Mouse (Mus musculus): ENCODE results near the gene Olfr568. TPM values are rescaled to one million over a fixed set of nuclear protein-coding genes. Genes with fewer than 3 reads are reported as not detected.

The Olfr568 gene
- polyA plus RNA-seq, 1 experiment from 2014 or later = not detected

Other genes with a start within 250 kb of the Olfr568 start
- gene Olfr554, start 238.7 kb upstream of the Olfr568 start, polyA plus RNA-seq (2015; fragmentation: Nextera tagmentation; extraction: Ambion mirVana) = not detected in 2 replicates
- gene Olfr555, start 218.3 kb upstream of the Olfr568 start, polyA plus RNA-seq (2015; fragmentation: Nextera tagmentation; extraction: Ambion mirVana) = not detected in 2 replicates
- gene Olfr556, start 212.2 kb upstream of the Olfr568 start, polyA plus RNA-seq (2015; fragmentation: Nextera tagmentation; extraction: Ambion mirVana) = not detected in 2 replicates
- gene Trim68, start 189.8 kb upstream of the Olfr568 start, polyA plus RNA-seq (2015; fragmentation: Nextera tagmentation; extraction: Ambion mirVana) = 13.6 and 14.3 TPM in 2 replicates
- gene Olfr557, start 181.2 kb upstream of the Olfr568 start, polyA plus RNA-seq (2015; fragmentation: Nextera tagmentation; extraction: Ambion mirVana) = not detected in 2 replicates
- gene Olfr558, start 174.9 kb upstream of the Olfr568 start, polyA plus RNA-seq (2015; fragmentation: Nextera tagmentation; extraction: Ambion mirVana) = 1.1 and 1.8 TPM in 2 replicates
- not detected in 2 replicates for gene Olfr33, start 158.1 kb upstream of the Olfr568 start, polyA plus RNA-seq (2015; fragmentation: Nextera tagmentation; extraction: Ambion mirVana)
- not detected in 2 replicates for gene Olfr559, start 149.6 kb upstream of the Olfr568 start, polyA plus RNA-seq (2015; fragmentation: Nextera tagmentation; extraction: Ambion mirVana)
- not detected in 2 replicates for gene Olfr560, start 117.8 kb upstream of the Olfr568 start, polyA plus RNA-seq (2015; fragmentation: Nextera tagmentation; extraction: Ambion mirVana)
- gene Olfr78, start 117.7 kb upstream of the Olfr568 start, polyA plus RNA-seq (2015; fragmentation: Nextera tagmentation; extraction: Ambion mirVana) = 0.22 and 0.34 TPM in 2 replicates
- not detected in 2 replicates for gene Olfr561, start 105.9 kb upstream of the Olfr568 start, polyA plus RNA-seq (2015; fragmentation: Nextera tagmentation; extraction: Ambion mirVana)
- gene Olfr564, start 73.6 kb upstream of the Olfr568 start, polyA plus RNA-seq (2015; fragmentation: Nextera tagmentation; extraction: Ambion mirVana) = not detected in 2 replicates
- not detected in 2 replicates for gene Olfr566, start 18.4 kb upstream of the Olfr568 start, polyA plus RNA-seq (2015; fragmentation: Nextera tagmentation; extraction: Ambion mirVana)
- gene Olfr569, start 13.8 kb downstream of the Olfr568 start, polyA plus RNA-seq (2015; fragmentation: Nextera tagmentation; extraction: Ambion mirVana) = not detected in 2 replicates
- not detected in 2 replicates for gene Olfr570, start 17.5 kb downstream of the Olfr568 start, polyA plus RNA-seq (2015; fragmentation: Nextera tagmentation; extraction: Ambion mirVana)
- gene Olfr571, start 40.4 kb downstream of the Olfr568 start, polyA plus RNA-seq (2015; fragmentation: Nextera tagmentation; extraction: Ambion mirVana) = not detected in 2 replicates
- gene Olfr572, start 47.3 kb downstream of the Olfr568 start, polyA plus RNA-seq (2015; fragmentation: Nextera tagmentation; extraction: Ambion mirVana) = not detected in 2 replicates
- not detected in 2 replicates for gene Olfr573-ps1, start 65.5 kb downstream of the Olfr568 start, polyA plus RNA-seq (2015; fragmentation: Nextera tagmentation; extraction: Ambion mirVana)
- not detected in 2 replicates for gene Olfr574, start 71.3 kb downstream of the Olfr568 start, polyA plus RNA-seq (2015; fragmentation: Nextera tagmentation; extraction: Ambion mirVana)
- not detected in 2 replicates for gene Olfr575, start 81.7 kb downstream of the Olfr568 start, polyA plus RNA-seq (2015; fragmentation: Nextera tagmentation; extraction: Ambion mirVana)
- gene Olfr576, start 85.5 kb downstream of the Olfr568 start, polyA plus RNA-seq (2015; fragmentation: Nextera tagmentation; extraction: Ambion mirVana) = not detected in 2 replicates
- gene Olfr577, start 98.8 kb downstream of the Olfr568 start, polyA plus RNA-seq (2015; fragmentation: Nextera tagmentation; extraction: Ambion mirVana) = not detected in 2 replicates
- gene Olfr578, start 112.2 kb downstream of the Olfr568 start, polyA plus RNA-seq (2015; fragmentation: Nextera tagmentation; extraction: Ambion mirVana) = not detected in 2 replicates
- gene Olfr582, start 160.9 kb downstream of the Olfr568 start, polyA plus RNA-seq (2015; fragmentation: Nextera tagmentation; extraction: Ambion mirVana) = not detected in 2 replicates
- gene Olfr583, start 174.2 kb downstream of the Olfr568 start, polyA plus RNA-seq (2015; fragmentation: Nextera tagmentation; extraction: Ambion mirVana) = not detected in 2 replicates
- gene Olfr584, start 204.8 kb downstream of the Olfr568 start, polyA plus RNA-seq (2015; fragmentation: Nextera tagmentation; extraction: Ambion mirVana) = not detected in 2 replicates
- gene Olfr585, start 220.6 kb downstream of the Olfr568 start, polyA plus RNA-seq (2015; fragmentation: Nextera tagmentation; extraction: Ambion mirVana) = not detected in 2 replicates
- not detected in 2 replicates for gene Olfr586, start 248.5 kb downstream of the Olfr568 start, polyA plus RNA-seq (2015; fragmentation: Nextera tagmentation; extraction: Ambion mirVana)